Mouse (Mus musculus) embryonic facial prominence, embryonic 11.5 days (tissue): ENCODE results near the gene Akip1. TPM values are rescaled to one million over a fixed set of nuclear protein-coding genes. Genes with fewer than 3 reads are reported as not detected.

ENCODE experiments used
- ATAC-seq: fragments of 200-750 bp; cut with Nextera tagmentation; replicated peaks from 2 replicates; pipeline ENCODE4 v1.8.0; 2017; ENCODE audit warnings: low read depth; ENCODE audit not compliant: insufficient number of reproducible peaks, low FRiP score, low TSS enrichment
- DNase-seq: peaks from one replicate; pipeline ENCODE4 v3.0.0-alpha.2; 2015; ENCODE audit warnings: low spot score
- H3K27ac ChIP-seq: fragments of 300-500 bp; sonication (generic); replicated peaks from 2 replicates; pipeline ENCODE4 v1.5.1; 2014; ENCODE audit warnings: mild to moderate bottlenecking, low read depth, low read length, control low read depth
- H3K27me3 ChIP-seq: fragments of 300-500 bp; sonication (generic); 2 replicates; pipeline ENCODE4 v1.6.1; 2014; ENCODE audit warnings: mild to moderate bottlenecking, low read length, moderate library complexity, mixed read lengths; ENCODE audit not compliant: control insufficient read depth, insufficient read depth
- H3K36me3 ChIP-seq: fragments of 300-500 bp; sonication (generic); replicated peaks from 2 replicates; pipeline ENCODE4 v1.6.1; 2014; ENCODE audit warnings: low read depth, mild to moderate bottlenecking, low read length, moderate library complexity, mixed read lengths; ENCODE audit not compliant: control insufficient read depth, insufficient read depth
- H3K4me1 ChIP-seq: fragments of 300-500 bp; sonication (generic); 2 replicates; pipeline ENCODE4 v1.6.1; 2014; ENCODE audit warnings: low read length, mixed read lengths; ENCODE audit not compliant: control insufficient read depth, insufficient read depth
- H3K4me2 ChIP-seq: fragments of 300-500 bp; sonication (generic); 2 replicates; pipeline ENCODE4 v1.6.1; 2014; ENCODE audit warnings: low read depth, mild to moderate bottlenecking, control low read depth, low read length, moderate library complexity
- H3K4me3 ChIP-seq: fragments of 300-500 bp; sonication (generic); 2 replicates; pipeline ENCODE4 v1.5.1; 2014; ENCODE audit warnings: low read depth, low read length, control low read depth
- H3K9ac ChIP-seq: fragments of 300-500 bp; sonication (generic); replicated peaks from 2 replicates; pipeline ENCODE4 v1.6.1; 2014; ENCODE audit warnings: mild to moderate bottlenecking, control low read depth, low read length
- H3K9me3 ChIP-seq: fragments of 300-500 bp; sonication (generic); replicated peaks from 2 replicates; pipeline ENCODE4 v1.6.1; 2016; ENCODE audit warnings: mild to moderate bottlenecking, low read length, inconsistent platforms, mixed read lengths; ENCODE audit not compliant: control insufficient read depth
- WGBS: fragments of 180-500 bp; shearing (Covaris S2); extraction: QIAGEN DNeasy Blood & Tissue Kit; methylation state at CpG from one replicate; pipeline ENCODE4 v1.1.7; 2014; 5-methylcytosine and 5-hydroxymethylcytosine counted together
- polyA plus RNA-seq: library from polyadenylated mRNA; unstranded; fragments of >200 nt; fragmentation: Nextera tagmentation; extraction: Ambion mirVana; gene quantifications from 2 replicates; pipeline ENCODE4 v1.2.1, GENCODE M21; 2014

Akip1 gene
- polyA plus RNA-seq, 1 experiment from 2014 or later: 25.1 TPM

DNA sequence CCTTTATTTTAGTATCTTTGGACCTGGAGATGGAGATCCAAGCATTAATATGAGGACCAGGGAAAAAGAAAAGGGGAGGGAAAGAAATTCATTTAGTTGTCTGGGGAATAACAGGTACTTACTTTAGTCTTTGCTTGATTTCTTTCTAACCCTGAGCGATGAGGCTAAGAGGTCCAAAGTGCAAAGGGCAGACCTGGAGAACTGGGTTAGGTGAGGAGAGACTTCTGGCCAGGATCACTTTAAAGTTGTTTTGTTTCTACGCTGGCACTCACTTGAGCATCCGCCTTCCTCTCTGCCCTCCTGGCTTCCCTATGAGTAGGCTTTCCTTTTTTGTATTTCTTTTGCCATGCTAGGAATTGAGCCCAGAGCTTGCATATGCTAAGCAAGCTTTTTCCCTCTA, 52.8 kb downstream of the Akip1 start:
- 91% methylated on average over 3 of the region's 3 CpGs for WGBS
- DNase-seq: no peak
- no peaks in the 10 kb centered on the region for H3K4me1 ChIP-seq

More for the DNA sequence above, 52.8 kb downstream of the Akip1 start:
- no peak overlapping the region for H3K4me2 ChIP-seq
- no peak for ATAC-seq
- H3K36me3 ChIP-seq: no peaks in the 10 kb centered on the region
- H3K4me3 ChIP-seq: no peak overlapping the region
- no peaks in the 10 kb centered on the region for H3K9me3 ChIP-seq
- H3K9ac ChIP-seq: no peak overlapping the region
- H3K27ac ChIP-seq: no peak overlapping the region
- H3K27me3 ChIP-seq: no peaks in the 10 kb centered on the region

Other genes with a start within 250 kb of the Akip1 start
- 0.43 and 0.64 TPM in 2 replicates for gene Trim66, start 195.6 kb upstream of the Akip1 start, polyA plus RNA-seq
- 134 and 137 TPM in 2 replicates for gene Rpl27a, start 184.5 kb upstream of the Akip1 start, polyA plus RNA-seq
- gene St5, start 85 bp upstream of the Akip1 start, polyA plus RNA-seq: 37.7 and 50.1 TPM in 2 replicates
- not detected in 2 replicates for gene BC051019, start 20.2 kb downstream of the Akip1 start, polyA plus RNA-seq
- not detected in 2 replicates for gene Ascl3, start 28.0 kb downstream of the Akip1 start, polyA plus RNA-seq
- gene Tmem9b, start 49.2 kb downstream of the Akip1 start, polyA plus RNA-seq: 36.6 and 38.4 TPM in 2 replicates
- 0.35 and 1.4 TPM in 2 replicates for gene Nrip3, start 78.3 kb downstream of the Akip1 start, polyA plus RNA-seq
- gene Scube2, start 162.0 kb downstream of the Akip1 start, polyA plus RNA-seq: 0.28 and 0.50 TPM in 2 replicates